Mouse (Mus musculus) hindbrain, postnatal 0 days (tissue): Measurements from ENCODE around the gene Mkrn3. TPM values are rescaled to one million over a fixed set of nuclear protein-coding genes. Genes with fewer than 3 reads are reported as not detected.
A peak's percentile ranks its signal among the peaks of the same experiment; 100 is the strongest.

Experiments
- ATAC-seq: fragments of 200-750 bp; cut with Nextera tagmentation; 2 replicates; pipeline ENCODE4 v1.8.0; 2017; ENCODE audit warnings: mild to moderate bottlenecking, moderate TSS enrichment, moderate library complexity
- DNase-seq: peaks from one replicate; pipeline ENCODE4 v3.0.0-alpha.2; 2015; ENCODE audit warnings: low spot score
- H3K27ac ChIP-seq: fragments of 300-500 bp; sonication (generic); 2 replicates; pipeline ENCODE4 v1.5.1; 2014; ENCODE audit warnings: mild to moderate bottlenecking
- H3K27me3 ChIP-seq: fragments of 300-500 bp; sonication (generic); 2 replicates; pipeline ENCODE4 v1.6.1; 2014; ENCODE audit warnings: low read length, mixed read lengths; ENCODE audit not compliant: insufficient read depth
- H3K36me3 ChIP-seq: fragments of 300-500 bp; sonication (generic); 2 replicates; pipeline ENCODE4 v1.6.1; 2014; ENCODE audit warnings: low read length, mixed read lengths; ENCODE audit not compliant: insufficient read depth
- H3K4me1 ChIP-seq: fragments of 300-500 bp; sonication (generic); 2 replicates; pipeline ENCODE4 v1.6.1; 2014; ENCODE audit warnings: antibody characterized with exemption, low read length, mixed read lengths; ENCODE audit not compliant: insufficient read depth
- H3K4me2 ChIP-seq: fragments of 300-500 bp; sonication (generic); 2 replicates; pipeline ENCODE4 v1.6.1; 2014; ENCODE audit warnings: low read depth, mild to moderate bottlenecking, low read length, moderate library complexity, mixed read lengths
- H3K4me3 ChIP-seq: fragments of 300-500 bp; sonication (generic); 2 replicates; pipeline ENCODE4 v1.5.1; 2014; ENCODE audit warnings: low read length
- H3K9ac ChIP-seq: fragments of 300-500 bp; sonication (generic); replicated peaks from 2 replicates; pipeline ENCODE4 v1.6.1; 2014; ENCODE audit warnings: mild to moderate bottlenecking, low read length, moderate library complexity, mixed read lengths
- H3K9me3 ChIP-seq: fragments of 300-500 bp; sonication (generic); 2 replicates; pipeline ENCODE4 v1.6.1; 2016; ENCODE audit warnings: low read length, mixed read lengths
- CTCF ChIP-seq: IDR thresholded peaks from 2 replicates; pipeline ENCODE4 v1.5.1; 2016; ENCODE audit warnings: antibody characterized with exemption, control low read depth, low read depth
- whole genome bisulfite sequencing: fragments of 180-500 bp; shearing (Covaris S2); extraction: QIAGEN DNeasy Blood & Tissue Kit; methylation state at CpG from one replicate; pipeline ENCODE4 v1.1.7; 2014; 5-methylcytosine and 5-hydroxymethylcytosine counted together
- polyA plus RNA-seq: library from polyadenylated mRNA; unstranded; fragments of >200 nt; fragmentation: Nextera tagmentation; extraction: Ambion mirVana; gene quantifications from 2 replicates; pipeline ENCODE4 v1.2.1, GENCODE M21; 2015
- total RNA-seq: library from RNA; depleted of rRNA; stranded (reverse); fragments of >200 nt; gene quantifications from 2 replicates; pipeline ENCODE4 v1.2.3, GENCODE M21; 2014

Mkrn3 gene
- total and polyA plus RNA-seq, 2 experiments from 2014 or later = 27.8 to 36.5 TPM

- TF ChIP-seq CTCF = no peak
- no peaks in the 10 kb centered on the region for H3K36me3 ChIP-seq
Measured at GRCm38 (mm10) chr7:62418346-62418745, 1.6 kb downstream of the Mkrn3 start.

GRCm38 (mm10) chr7:62416173-62416572, 3.8 kb downstream of the Mkrn3 start:
- no peak for ATAC-seq
- no peak for DNase-seq
- Histone ChIP-seq H3K9ac (no peak overlapping the region), H3K4me3 (no peak overlapping the region), H3K9me3 (0 out of 2 replicates have a peak, but pooled peaks cover 8% of the 10 kb centered on the region), H3K27ac (no peak overlapping the region), H3K27me3 (no peaks in the 10 kb centered on the region), H3K4me1 (no peaks in the 10 kb centered on the region), H3K4me2 (0 out of 2 replicates have a peak overlapping the region, but pooled peaks have one; percentile 0), H3K36me3 (no peaks in the 10 kb centered on the region)
- no peak for TF ChIP-seq CTCF

More at GRCm38 (mm10) chr7:62418346-62418745, 1.6 kb downstream of the Mkrn3 start:
- DNase-seq (peak; percentile 11), ATAC-seq (no peak)
- Histone ChIP-seq H3K9ac (peak overlapping the region; percentile 80), H3K4me2 (peak overlapping the region; percentile 60), H3K4me1 (no peaks in the 10 kb centered on the region), H3K27me3 (no peaks in the 10 kb centered on the region), H3K4me3 (peak overlapping the region; percentile 72), H3K27ac (no peak overlapping the region), H3K9me3 (0 out of 2 replicates have a peak, but pooled peaks cover 4% of the 10 kb centered on the region)
- WGBS = 44% methylated on average over 9 of the region's 9 CpGs

- Histone ChIP-seq H3K4me2 (no peak overlapping the region), H3K9ac (no peak overlapping the region), H3K27me3 (no peaks in the 10 kb centered on the region), H3K9me3 (0 out of 2 replicates have a peak, but pooled peaks cover 5% of the 10 kb centered on the region), H3K4me1 (no peaks in the 10 kb centered on the region), H3K27ac (no peak overlapping the region), H3K36me3 (no peaks in the 10 kb centered on the region), H3K4me3 (no peak overlapping the region)
- WGBS = 44% methylated on average over 1 of the region's 1 CpGs
- DNase-seq (no peak), ATAC-seq (no peak)
- no peak for TF ChIP-seq CTCF
Measured at GRCm38 (mm10) chr7:62415222-62415621, 4.7 kb downstream of the Mkrn3 start.

- Histone ChIP-seq H3K36me3 (no peaks in the 10 kb centered on the region), H3K9me3 (0 out of 2 replicates have a peak, but pooled peaks cover 3% of the 10 kb centered on the region), H3K4me2 (no peak overlapping the region), H3K9ac (no peak overlapping the region), H3K4me1 (no peaks in the 10 kb centered on the region), H3K4me3 (no peak overlapping the region), H3K27me3 (no peaks in the 10 kb centered on the region), H3K27ac (no peak overlapping the region)
- TF ChIP-seq CTCF = no peak
- WGBS = 37% methylated on average over 3 of the region's 3 CpGs
- ATAC-seq = no peak
- DNase-seq = no peak
Measured at GRCm38 (mm10) chr7:62407803-62408202, 12.1 kb downstream of the Mkrn3 start.

- Histone ChIP-seq H3K9me3 (0 out of 2 replicates have a peak, but pooled peaks cover 3% of the 10 kb centered on the region), H3K27ac (no peak overlapping the region), H3K36me3 (no peaks in the 10 kb centered on the region), H3K9ac (peak overlapping the region; percentile 41), H3K4me3 (peak overlapping the region; percentile 29), H3K4me2 (peak overlapping the region; percentile 52), H3K27me3 (no peaks in the 10 kb centered on the region), H3K4me1 (no peaks in the 10 kb centered on the region)
- peak; percentile 61 for DNase-seq
- TF ChIP-seq CTCF = no peak
- WGBS = 34% methylated on average over 19 of the region's 19 CpGs
- peak; percentile 82 for ATAC-seq
Measured at GRCm38 (mm10) chr7:62406573-62407050, 13.3 kb downstream of the Mkrn3 start.

GRCm38 (mm10) chr7:62392202-62392601, 27.7 kb downstream of the Mkrn3 start:
- ATAC-seq (no peak), DNase-seq (no peak)
- no peaks in the 10 kb centered on the region for H3K4me1 ChIP-seq
- H3K36me3 ChIP-seq = no peaks in the 10 kb centered on the region
- H3K9me3 ChIP-seq = no peaks in the 10 kb centered on the region
- H3K4me2 ChIP-seq = no peak overlapping the region
- no peak overlapping the region for H3K4me3 ChIP-seq
- no peaks in the 10 kb centered on the region for H3K27me3 ChIP-seq
- TF ChIP-seq CTCF = no peak
- H3K27ac ChIP-seq = no peak overlapping the region
- H3K9ac ChIP-seq = no peak overlapping the region
- 47% methylated on average over 1 of the region's 1 CpGs for WGBS

GRCm38 (mm10) chr7:62388291-62388690, 31.6 kb downstream of the Mkrn3 start:
- no peak overlapping the region for H3K4me2 ChIP-seq
- no peak overlapping the region for H3K4me3 ChIP-seq
- DNase-seq (peak; percentile 51), ATAC-seq (no peak)
- 42% methylated on average over 4 of the region's 4 CpGs for WGBS
- no peaks in the 10 kb centered on the region for H3K36me3 ChIP-seq
- peak; percentile 60 for TF ChIP-seq CTCF
- H3K9ac ChIP-seq = no peak overlapping the region
- no peaks in the 10 kb centered on the region for H3K4me1 ChIP-seq
- no peaks in the 10 kb centered on the region for H3K27me3 ChIP-seq
- H3K27ac ChIP-seq = no peak overlapping the region
- no peaks in the 10 kb centered on the region for H3K9me3 ChIP-seq
